Mouse (Mus musculus) heart, adult 2 months (tissue): ENCODE measurements around the gene Kifc5b. TPM values are rescaled to one million over a fixed set of nuclear protein-coding genes. Genes with fewer than 3 reads are reported as not detected.
A peak's percentile ranks its signal among the peaks of the same experiment; 100 is the strongest.

ENCODE experiments used
- DNase-seq, 2 experiments: peaks; one replicate each; pipeline ENCODE4 v3.0.0; 2021
- H3K27ac ChIP-seq: fragments of 200-600 bp; 2 replicates; pipeline ENCODE4 v1.8.1; 2022
- H3K27me3 ChIP-seq: fragments of 200-500 bp; 2 replicates; pipeline ENCODE4 v1.6.1; 2012; ENCODE audit warnings: mild to moderate bottlenecking, low read length, inconsistent platforms, mixed read lengths; ENCODE audit not compliant: control insufficient read depth, insufficient read depth
- H3K36me3 ChIP-seq: fragments of 200-500 bp; 2 replicates; pipeline ENCODE4 v1.6.1; 2012; ENCODE audit warnings: low read length, inconsistent platforms; ENCODE audit not compliant: control insufficient read depth, insufficient read depth
- H3K4me1 ChIP-seq: fragments of 200-500 bp; 2 replicates; pipeline ENCODE4 v1.6.1; 2011; ENCODE audit warnings: low read length; ENCODE audit not compliant: control insufficient read depth, insufficient read depth
- H3K4me3 ChIP-seq: fragments of 200-600 bp; 2 replicates; pipeline ENCODE4 v1.8.1; 2022
- H3K79me2 ChIP-seq: fragments of 200-500 bp; replicated peaks from 2 replicates; pipeline ENCODE4 v1.6.1; 2012; ENCODE audit warnings: mild to moderate bottlenecking, inconsistent platforms, low read length, moderate library complexity, mixed read lengths; ENCODE audit not compliant: control insufficient read depth, insufficient read depth
- H3K9ac ChIP-seq: fragments of 200-500 bp; 2 replicates; pipeline ENCODE4 v1.6.1; 2012; ENCODE audit warnings: low read depth, mild to moderate bottlenecking, control low read depth, inconsistent platforms, low read length, mixed read lengths
- CTCF ChIP-seq: fragments of 200-600 bp; IDR thresholded peaks from 2 replicates; pipeline ENCODE4 v1.8.1; 2022; ENCODE audit warnings: antibody characterized with exemption, mild to moderate bottlenecking, moderate library complexity
- EP300 ChIP-seq: fragments of 200-500 bp; IDR thresholded peaks from 2 replicates; pipeline ENCODE4 v1.6.1; 2011; ENCODE audit warnings: low read depth, low read length, control low read depth; ENCODE audit not compliant: insufficient read depth
- POLR2A ChIP-seq: fragments of 200-500 bp; IDR thresholded peaks from 2 replicates; pipeline ENCODE4 v1.6.1; 2011; ENCODE audit warnings: mild to moderate bottlenecking, low read depth, low read length, control low read depth; ENCODE audit not compliant: insufficient read depth
- WGBS: fragments of 180-500 bp; shearing (Covaris S2); methylation state at CpG from one replicate; pipeline ENCODE4 v1.1.7; 2018; 5-methylcytosine and 5-hydroxymethylcytosine counted together
- intact Hi-C: fragments of 180-260 bp; cut with DNase I; formaldehyde crosslinking; loops from one replicate; pipeline ENCODE4 v1.15.1; 2025
- polyA plus RNA-seq: library from polyadenylated mRNA; depleted of rRNA; stranded (reverse); fragments of >200 nt; gene quantifications from 2 replicates; pipeline ENCODE4 v1.2.3, GENCODE M21; 2012
- total RNA-seq, 2 experiments: library from RNA; stranded (reverse); gene quantifications; 2 replicates each; pipeline ENCODE4 v1.2.3; 2021

Kifc5b gene
- total and polyA plus RNA-seq, 3 experiments = 0.26 to 0.62 (median 0.36) TPM

GRCm38 (mm10) chr17:26886047-26886749, 30.7 kb upstream of the Kifc5b start:
- WGBS = 7% methylated on average over 30 of the region's 30 CpGs
- peak; percentile 87 to 90 for DNase-seq
- intact Hi-C loops = loop anchor here (1.0 to 5.0 kb wide), 5 partner anchors 61 to 424 kb away; partner anchors contain the start of gene Atp6v0e
- Histone ChIP-seq H3K36me3 (no peaks in the 10 kb centered on the region), H3K79me2 (no peaks in the 10 kb centered on the region), H3K27me3 (no peaks in the 10 kb centered on the region), H3K4me1 (peaks cover 7% of the 10 kb centered on the region), H3K4me3 (peak overlapping the region; percentile 55), H3K27ac (peak overlapping the region; percentile 65), H3K9ac (peak overlapping the region; percentile 58)
- TF ChIP-seq POLR2A = peak; percentile 49
- TF ChIP-seq CTCF = peak; percentile 100; the same call in 1 of the 2 replicates
- peak; percentile 95 for TF ChIP-seq EP300

GRCm38 (mm10) chr17:26887926-26888325, 29.0 kb upstream of the Kifc5b start:
- Histone ChIP-seq H3K4me3 (no peak overlapping the region), H3K4me1 (peaks cover 10% of the 10 kb centered on the region), H3K36me3 (no peaks in the 10 kb centered on the region), H3K9ac (no peak overlapping the region), H3K27me3 (no peaks in the 10 kb centered on the region), H3K27ac (no peak overlapping the region), H3K79me2 (no peaks in the 10 kb centered on the region)
- 7% methylated on average over 3 of the region's 3 CpGs for WGBS
- no peak for TF ChIP-seq EP300
- TF ChIP-seq POLR2A = no peak
- TF ChIP-seq CTCF = no peak
- no peak for DNase-seq
- intact Hi-C loops = loop anchor here (2.0 to 5.0 kb wide), 4 partner anchors 59 to 426 kb away; partner anchors contain the start of gene Atp6v0e

GRCm38 (mm10) chr17:26892635-26893375, 24.1 kb upstream of the Kifc5b start:
- H3K27me3 ChIP-seq = no peaks in the 10 kb centered on the region
- intact Hi-C loops = no loop called here
- H3K36me3 ChIP-seq = no peaks in the 10 kb centered on the region
- peaks cover 6% of the 10 kb centered on the region for H3K4me1 ChIP-seq
- 20% methylated on average over 16 of the region's 16 CpGs for WGBS
- no peaks in the 10 kb centered on the region for H3K79me2 ChIP-seq
- H3K4me3 ChIP-seq = peak overlapping the region; percentile 37
- TF ChIP-seq EP300 (peak; percentile 69), CTCF (no peak), POLR2A (peak; percentile 55)
- H3K27ac ChIP-seq = peak overlapping the region; percentile 79
- peak overlapping the region; percentile 15 for H3K9ac ChIP-seq
- peak; percentile 50 to 72 for DNase-seq

- Histone ChIP-seq H3K27me3 (no peaks in the 10 kb centered on the region), H3K4me1 (peaks cover 6% of the 10 kb centered on the region), H3K9ac (no peak overlapping the region), H3K27ac (peak overlapping the region; percentile 79), H3K36me3 (no peaks in the 10 kb centered on the region), H3K79me2 (no peaks in the 10 kb centered on the region), H3K4me3 (no peak overlapping the region)
- WGBS = 52% methylated on average over 6 of the region's 6 CpGs
- no peak for TF ChIP-seq EP300
- intact Hi-C loops = no loop called here
- no peak for DNase-seq
Observed at GRCm38 (mm10) chr17:26893492-26893891, 23.4 kb upstream of the Kifc5b start.

GRCm38 (mm10) chr17:26894342-26894741, 22.5 kb upstream of the Kifc5b start:
- TF ChIP-seq POLR2A = no peak
- TF ChIP-seq EP300 = no peak
- TF ChIP-seq CTCF = no peak
- peaks cover 6% of the 10 kb centered on the region for H3K4me1 ChIP-seq

GRCm38 (mm10) chr17:26895578-26895977, 21.3 kb upstream of the Kifc5b start:
- Histone ChIP-seq H3K36me3 (no peaks in the 10 kb centered on the region), H3K4me3 (no peak overlapping the region), H3K4me1 (peaks cover 6% of the 10 kb centered on the region), H3K9ac (no peak overlapping the region), H3K27ac (no peak overlapping the region), H3K27me3 (no peaks in the 10 kb centered on the region), H3K79me2 (no peaks in the 10 kb centered on the region)
- DNase-seq = peak; percentile 60 to 74
- WGBS = 20% methylated on average over 10 of the region's 10 CpGs
- intact Hi-C loops = no loop called here
- peak; percentile 96 for TF ChIP-seq CTCF
- no peak for TF ChIP-seq POLR2A
- TF ChIP-seq EP300 = peak; percentile 39; the same call in 1 of the 2 replicates

More at GRCm38 (mm10) chr17:26894342-26894741, 22.5 kb upstream of the Kifc5b start:
- no peak for DNase-seq
- intact Hi-C loops = no loop called here
- Histone ChIP-seq H3K27ac (no peak overlapping the region), H3K36me3 (no peaks in the 10 kb centered on the region), H3K4me3 (no peak overlapping the region), H3K27me3 (no peaks in the 10 kb centered on the region), H3K9ac (no peak overlapping the region), H3K79me2 (no peaks in the 10 kb centered on the region)
- 76% methylated on average over 6 of the region's 6 CpGs for WGBS
